Mouse (Mus musculus): ENCODE results near the gene Tmem253.

The Tmem253 gene

DNA sequence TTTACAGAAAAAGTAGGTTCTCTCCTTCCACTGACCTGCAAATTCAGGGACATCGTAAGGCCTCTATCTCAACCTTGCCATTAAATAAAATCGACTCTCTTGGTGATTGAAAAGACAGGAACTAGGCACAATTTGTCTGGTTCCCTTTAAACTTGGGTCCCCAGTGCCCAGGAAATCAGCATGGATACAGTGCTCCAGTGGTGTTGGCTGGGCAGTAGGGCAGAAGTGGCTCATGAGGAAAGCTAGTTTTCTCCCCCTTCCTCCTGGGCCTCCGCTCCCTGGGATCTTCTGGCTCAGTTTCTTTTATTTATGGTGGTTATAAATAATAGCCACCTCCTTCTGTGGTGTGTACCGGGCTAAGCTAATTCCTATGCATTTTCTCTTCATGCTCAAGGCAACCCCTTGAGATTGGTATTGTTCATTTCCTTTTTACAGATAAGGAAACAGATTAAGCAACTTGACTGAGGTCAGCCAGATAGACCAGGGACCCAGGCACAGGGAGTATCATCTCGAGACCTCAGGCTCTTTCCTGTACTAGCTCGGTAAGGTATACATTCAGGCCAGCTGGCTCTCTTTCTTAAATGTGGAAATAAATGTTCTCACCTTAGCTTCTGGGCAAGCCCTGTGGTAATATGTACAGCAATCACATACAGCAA is at the start of gene Tmem253:
Tmem253 (plus strand) TSS at position 214 of the 656 bp plus-strand sequence.
- no peak for DNase-seq (ENCODE audit: low read depth in 1 of 2, low spot score in 2 of 2)

DNA sequence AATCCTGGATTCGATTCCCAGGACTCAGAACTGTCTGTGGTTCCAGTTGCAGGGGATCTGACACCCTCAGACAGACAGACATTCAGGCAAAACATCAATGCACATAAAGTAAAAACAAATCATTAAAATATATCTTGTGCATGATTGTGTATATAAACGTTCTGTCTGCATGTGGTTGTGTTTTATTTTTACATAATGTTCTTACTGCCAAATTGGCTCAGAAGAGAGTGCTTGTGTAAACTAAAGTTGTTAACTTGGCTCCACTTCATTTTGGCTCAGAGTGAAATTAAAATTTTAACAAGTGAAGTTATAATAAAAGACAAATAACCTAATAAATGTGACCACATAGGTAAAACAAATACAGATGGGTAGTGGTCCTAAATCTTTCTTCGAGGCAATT is 48.1 kb upstream of the Tmem253 start:
- DNase-seq (ENCODE audit: low read depth in 1 of 2, low spot score in 2 of 2) = no peak

DNA sequence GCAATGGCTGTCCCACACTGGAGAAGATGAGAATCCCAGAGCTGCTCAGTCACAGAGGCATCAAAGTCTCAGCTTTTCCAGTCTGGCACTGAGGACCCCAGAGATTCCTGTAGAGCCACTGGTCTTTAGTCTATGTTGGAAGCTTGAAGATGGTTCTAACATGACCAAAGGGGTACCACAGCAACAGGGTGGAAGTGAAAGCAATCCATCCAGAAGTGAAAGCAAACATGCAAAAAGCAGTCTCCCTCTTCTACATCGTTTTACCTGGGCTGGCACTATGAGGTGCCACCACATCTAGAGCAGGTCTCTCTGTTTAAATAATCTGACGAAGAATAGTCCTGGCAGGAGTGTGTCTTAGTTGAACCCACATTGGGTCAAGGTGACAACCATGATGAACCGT is 36.2 kb upstream of the Tmem253 start:
- DNase-seq (ENCODE audit: low read depth in 1 of 2, low spot score in 2 of 2) = no peak

DNA sequence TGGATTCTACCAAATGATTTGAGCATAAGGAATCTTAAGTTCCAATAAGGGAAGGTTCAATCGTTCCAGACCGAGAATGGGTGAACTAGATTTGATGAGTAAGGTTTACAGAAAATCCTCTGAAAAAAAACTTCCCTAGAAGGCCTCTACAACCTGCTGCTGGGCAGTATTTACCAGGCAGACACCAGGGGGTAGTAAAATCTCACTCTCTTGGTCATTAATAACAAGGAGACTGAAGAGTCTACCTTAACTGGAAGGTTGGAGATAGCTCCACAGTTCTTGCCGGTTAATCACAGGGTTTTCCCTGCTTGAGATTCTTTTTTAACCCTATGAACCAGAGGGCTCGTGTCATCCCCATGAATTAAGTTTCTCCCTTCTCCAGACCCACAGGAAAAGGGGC is 32.2 kb upstream of the Tmem253 start:
- DNase-seq (ENCODE audit: low read depth in 1 of 2, low spot score in 2 of 2) = no peak

DNA sequence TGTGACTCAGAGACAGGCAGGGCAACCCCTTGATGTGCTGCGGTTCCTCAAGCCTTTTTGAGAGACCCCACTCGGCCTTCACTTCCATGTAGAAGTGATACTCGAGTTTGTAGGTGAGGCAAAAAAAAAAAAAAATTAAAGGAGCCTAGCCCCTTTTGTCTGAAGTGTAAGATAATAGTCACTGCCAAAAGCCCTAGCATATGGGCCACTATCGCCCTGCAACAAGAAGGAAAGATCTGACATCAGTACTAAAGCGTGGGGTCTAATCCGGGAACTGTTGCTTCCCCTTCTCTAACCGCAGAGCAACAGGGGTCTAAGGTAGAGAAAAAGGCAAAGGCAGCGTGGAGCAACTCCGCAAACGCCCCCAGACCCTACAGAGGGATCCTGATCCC is 31.6 kb upstream of the Tmem253 start:
- no peak for DNase-seq (ENCODE audit: low read depth in 1 of 2, low spot score in 2 of 2)

DNA sequence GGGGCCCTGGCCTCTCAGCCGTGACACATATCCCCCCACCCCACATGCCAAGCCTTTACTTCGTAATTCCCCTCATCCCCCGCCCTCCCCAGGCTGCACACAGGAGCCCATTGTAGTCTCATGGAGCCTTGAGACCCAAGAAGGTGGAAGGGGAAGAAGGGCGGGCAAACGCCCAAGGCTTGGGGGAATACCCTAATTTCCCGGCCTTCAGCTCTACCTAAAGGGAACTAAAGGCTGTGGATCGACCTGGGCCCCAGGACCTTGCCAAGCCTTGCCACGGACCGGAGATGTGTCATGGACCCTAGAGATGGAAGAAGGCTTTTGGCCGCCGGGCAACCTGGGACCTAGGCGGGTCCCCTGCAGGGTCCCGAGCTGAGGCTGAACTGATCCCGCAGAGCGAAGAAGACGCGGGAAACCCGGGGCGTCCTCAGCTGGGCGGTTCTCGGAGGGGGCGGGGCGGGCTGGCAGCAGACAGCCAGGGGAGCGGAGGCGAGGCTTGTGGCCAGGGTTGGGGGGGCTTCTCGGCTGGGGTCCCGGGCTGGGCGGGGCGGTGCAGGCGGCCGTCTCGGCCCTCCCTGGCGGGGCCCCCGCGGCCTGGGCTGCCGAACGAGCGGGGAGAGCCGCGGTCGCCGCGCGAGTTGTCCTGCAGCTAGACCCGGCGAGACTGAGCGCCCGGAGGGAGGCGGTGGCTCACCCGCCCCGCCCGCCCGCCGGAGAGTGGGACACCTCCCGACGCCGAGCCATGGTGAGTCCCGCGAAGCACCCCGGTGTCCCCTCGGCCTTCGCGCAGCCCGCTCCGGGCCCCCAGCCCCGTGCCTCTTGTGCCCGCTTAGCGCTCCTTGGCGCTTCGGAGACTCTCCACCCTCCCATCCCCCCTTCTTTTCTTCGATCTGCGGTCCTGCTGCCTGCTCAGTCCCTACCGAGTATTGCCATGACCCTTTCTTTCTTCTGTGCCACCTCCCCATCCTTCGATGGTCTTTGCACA is 30.9 kb upstream of the Tmem253 start, which contains the start of gene Arhgef40:
Arhgef40 (plus strand) TSS at position 473 of the 985 bp plus-strand sequence.
- DNase-seq (ENCODE audit: low read depth in 1 of 2, low spot score in 2 of 2) = no peak

DNA sequence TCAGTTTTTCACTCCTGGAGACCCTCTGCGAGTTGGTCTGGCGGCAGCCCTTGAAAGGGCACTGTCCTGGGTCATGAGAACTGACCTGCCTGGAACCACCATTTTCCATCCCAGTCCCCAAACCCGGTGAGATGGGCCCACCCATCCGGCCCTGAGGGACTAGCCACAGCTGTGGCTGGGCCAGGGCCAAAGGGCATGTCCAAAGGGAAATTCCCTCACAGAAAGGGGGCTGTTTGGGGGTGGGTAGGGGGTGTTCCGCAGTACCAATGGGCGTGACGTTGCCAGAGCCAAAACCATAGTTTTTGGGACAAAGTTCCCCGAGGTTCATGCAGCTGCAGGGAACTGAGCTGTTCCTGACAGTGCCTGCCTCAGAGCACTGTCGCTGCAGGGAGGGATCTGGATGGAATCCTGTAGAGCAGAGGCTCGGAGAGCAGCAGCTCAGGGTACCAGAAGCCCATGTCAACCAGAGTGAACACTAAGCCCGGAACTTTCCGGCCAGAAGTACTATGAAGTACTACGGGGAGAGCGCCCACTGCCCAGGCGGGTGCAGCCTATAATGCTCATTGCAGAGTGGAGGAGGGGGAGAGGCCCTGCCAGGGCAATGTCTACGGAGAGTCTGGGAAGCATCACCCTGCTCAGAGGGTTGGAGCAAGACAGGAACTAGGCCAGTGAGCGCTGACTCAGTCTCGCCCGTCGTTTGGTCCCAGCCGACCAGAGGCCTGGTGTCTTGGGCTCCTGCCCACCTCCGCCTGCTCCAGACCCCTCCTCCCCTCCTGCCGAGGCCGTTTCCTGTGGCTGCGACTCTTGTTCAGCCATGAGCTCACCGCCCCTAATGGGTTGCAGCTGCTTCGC is 29.9 kb upstream of the Tmem253 start:
- no peak for DNase-seq (ENCODE audit: low read depth in 1 of 2, low spot score in 2 of 2)

DNA sequence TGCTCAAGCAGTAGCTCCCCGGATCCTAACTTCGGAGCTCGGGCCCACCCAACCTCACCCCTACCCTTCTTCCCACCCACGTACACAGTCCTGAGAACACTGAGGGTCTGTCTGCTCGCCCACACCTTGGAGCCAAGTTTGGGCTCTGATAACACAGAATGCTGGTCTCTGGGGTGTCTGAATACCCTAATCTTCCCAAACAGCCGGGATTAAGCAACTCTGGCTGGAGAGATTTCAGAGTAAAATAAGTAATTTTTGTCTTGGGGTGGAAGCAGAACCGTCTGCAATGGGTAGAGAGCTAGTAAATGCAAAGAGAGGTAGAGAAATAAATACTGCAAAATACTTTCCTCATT is 29.3 kb upstream of the Tmem253 start:
- no peak for DNase-seq (ENCODE audit: low read depth in 1 of 2, low spot score in 2 of 2)

DNA sequence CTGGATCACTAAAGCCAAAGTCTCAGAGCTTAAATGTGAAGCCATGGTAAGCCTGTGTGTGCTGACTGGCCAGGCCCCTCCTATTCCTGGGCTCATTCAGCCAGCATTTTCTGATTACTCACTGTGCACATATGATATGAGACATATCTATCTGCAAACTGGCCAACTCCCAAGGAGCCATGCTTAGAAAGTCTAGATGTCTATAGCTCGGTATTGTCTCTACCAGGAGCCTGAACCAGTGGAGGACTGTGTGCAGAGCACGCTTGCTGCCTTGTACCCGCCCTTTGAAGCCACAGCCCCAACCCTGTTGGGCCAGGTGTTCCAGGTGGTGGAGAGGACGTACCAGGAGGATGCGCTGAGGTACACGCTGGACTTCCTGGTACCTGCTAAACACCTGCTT is 28.3 kb upstream of the Tmem253 start:
- no peak for DNase-seq (ENCODE audit: low read depth in 1 of 2, low spot score in 2 of 2)

DNA sequence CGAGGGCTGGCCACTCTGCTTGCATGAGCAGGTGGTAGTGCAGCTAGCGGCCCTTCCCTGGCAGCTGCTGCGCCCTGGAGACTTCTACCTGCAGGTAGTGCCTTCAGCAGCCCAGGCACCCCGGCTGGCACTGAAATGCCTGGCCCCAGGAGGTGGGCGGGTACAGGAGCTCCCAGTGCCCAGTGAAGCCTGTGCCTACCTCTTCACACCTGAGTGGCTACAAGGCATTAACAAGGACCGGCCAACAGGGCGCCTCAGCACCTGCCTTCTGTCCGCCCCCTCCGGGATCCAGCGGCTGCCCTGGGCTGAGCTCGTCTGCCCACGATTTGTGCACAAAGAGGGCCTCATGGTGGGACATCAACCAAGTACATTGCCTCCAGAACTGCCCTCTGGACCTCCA is 26.7 kb upstream of the Tmem253 start:
- DNase-seq (ENCODE audit: low read depth in 1 of 2, low spot score in 2 of 2) = no peak

DNA sequence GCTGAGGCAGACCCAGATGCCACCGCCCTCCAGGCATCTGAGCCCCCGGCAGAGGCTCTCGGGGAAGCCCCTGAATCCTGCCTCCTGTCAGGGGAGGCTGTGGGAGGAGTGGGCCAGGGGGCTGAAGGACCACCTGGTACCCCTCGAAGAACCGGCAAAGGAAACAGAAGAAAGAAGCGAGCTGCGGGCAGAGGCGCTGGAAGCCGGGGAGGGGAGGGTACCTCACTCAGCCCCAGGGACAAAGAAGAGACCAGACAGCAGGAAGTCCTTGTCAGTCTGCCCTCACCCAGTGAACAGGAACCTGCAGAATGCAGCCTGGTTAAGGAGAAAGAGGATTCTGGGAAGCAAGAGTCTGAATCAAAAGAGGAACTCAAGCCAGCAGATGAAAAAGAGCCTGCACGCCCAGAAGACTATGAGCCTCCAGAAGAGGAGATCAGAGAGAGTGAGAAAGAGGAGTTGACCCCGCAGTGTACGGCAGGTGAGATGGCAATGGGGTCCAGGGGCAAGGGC is 25.9 kb upstream of the Tmem253 start:
- DNase-seq (ENCODE audit: low read depth in 1 of 2, low spot score in 2 of 2) = no peak

DNA sequence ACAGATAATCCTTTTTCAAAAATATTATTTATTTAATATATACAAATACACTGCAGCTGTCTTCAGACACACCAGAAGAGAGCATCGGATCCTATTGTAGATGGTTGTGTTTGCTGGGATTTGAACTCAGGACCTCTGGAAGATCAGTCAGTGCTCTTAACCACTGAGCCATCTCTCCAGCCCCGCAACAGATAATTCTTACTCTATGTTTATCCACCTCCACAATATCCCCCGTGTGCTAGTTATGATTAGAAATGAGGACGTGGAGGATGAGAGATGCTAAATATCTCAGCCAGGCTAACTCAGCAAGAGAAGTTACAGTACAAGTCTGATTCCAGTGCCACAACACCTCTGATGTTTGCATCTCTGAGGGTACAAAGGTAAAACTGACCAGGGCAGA is 21.0 kb upstream of the Tmem253 start:
- no peak for DNase-seq (ENCODE audit: low read depth in 1 of 2, low spot score in 2 of 2)

DNA sequence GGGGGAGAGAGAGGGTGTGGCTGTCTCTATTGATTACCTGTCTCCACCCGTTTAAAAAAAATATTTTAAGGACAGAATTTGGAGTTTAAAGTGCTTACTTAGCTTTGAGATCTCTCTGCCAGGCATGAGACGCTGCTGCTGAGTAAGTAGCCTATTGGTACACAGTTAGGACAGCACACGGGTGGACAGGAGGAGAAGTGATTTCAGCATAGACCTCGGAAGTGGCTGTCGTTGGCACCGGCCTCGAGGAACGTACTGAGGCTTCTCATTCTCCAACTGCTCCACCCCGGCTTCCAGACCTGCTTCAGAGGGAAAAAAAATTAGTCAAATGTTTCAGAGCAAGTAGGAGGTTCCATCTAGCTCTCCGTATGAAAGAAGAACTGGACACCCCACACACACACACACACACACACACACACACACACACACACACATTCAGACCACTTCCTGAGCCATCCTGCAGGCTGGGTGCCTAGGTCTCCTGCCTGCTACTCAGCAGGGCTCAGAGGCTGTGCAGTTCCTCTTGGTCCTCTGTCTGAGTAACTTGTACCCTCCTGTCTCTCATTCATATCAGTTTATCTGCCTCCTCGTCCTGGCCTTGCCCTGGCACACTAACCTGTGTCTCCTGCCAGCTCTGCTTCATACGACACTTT is 20.1 kb upstream of the Tmem253 start:
- DNase-seq (ENCODE audit: low read depth in 1 of 2, low spot score in 2 of 2) = no peak

DNA sequence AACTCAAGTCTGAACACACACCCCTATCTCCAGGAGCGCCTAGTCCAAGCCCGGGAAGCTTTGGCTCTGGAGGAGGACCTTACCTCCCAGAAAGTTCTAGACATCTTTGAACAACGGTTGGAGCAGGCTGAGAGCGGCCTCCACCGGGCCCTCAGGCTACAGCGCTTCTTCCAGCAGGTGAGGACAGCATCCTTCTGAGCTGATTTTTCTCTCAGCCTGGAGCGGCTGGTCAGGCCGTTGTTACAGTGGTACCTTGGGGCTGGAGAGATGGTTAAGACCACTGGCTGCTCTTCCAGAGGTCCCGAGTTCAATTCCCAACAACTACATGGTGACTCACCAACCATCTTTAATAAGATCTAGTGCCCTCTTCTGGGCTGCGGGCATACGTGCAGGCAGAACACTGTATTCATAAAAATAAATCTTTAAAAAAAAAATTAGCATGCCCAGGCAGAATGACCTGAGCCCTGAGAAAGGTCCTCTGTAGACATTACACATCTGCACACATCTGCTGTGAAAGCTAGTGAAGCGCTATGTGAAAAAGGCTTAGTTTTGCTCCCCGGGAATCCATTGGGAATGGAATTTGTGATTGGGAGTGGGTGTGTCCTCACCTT is 19.1 kb upstream of the Tmem253 start:
- no peak for DNase-seq (ENCODE audit: low read depth in 1 of 2, low spot score in 2 of 2)

DNA sequence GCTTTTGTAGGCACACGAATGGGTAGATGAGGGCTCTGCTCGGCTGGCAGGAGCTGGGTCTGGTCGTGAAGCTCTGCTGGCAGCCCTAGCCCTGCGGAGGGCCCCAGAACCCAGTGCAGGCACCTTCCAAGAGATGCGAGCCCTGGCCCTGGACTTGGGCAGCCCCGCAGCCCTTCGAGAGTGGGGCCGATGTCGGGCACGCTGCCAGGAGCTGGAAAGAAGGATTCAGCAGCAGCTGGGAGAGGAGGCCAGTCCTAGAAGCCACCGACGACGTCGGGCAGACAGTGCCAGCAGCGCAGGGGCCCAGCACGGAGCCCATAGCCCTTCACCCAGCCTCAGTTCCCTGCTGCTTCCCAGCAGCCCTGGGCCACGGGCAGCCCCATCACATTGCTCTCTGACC is 18.6 kb upstream of the Tmem253 start:
- DNase-seq (ENCODE audit: low read depth in 1 of 2, low spot score in 2 of 2) = no peak

DNA sequence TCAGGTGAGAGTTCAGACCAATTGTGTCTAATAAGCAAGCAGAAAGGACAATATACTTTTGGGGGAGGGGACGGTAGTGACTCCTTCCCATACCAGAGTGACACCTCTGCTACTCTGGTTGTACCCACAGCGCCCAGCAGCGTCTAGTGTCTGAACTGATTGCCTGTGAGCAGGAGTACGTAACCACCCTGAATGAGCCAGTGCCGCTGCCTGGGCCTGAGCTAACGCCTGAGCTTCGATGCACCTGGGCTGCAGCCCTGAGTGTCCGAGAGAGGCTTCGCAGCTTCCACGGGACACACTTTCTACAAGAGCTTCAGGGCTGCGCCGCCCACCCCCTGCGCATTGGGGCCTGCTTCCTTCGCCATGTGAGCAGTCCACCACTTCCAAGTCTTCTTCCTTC is 18.0 kb upstream of the Tmem253 start:
- DNase-seq (ENCODE audit: low read depth in 1 of 2, low spot score in 2 of 2) = no peak

DNA sequence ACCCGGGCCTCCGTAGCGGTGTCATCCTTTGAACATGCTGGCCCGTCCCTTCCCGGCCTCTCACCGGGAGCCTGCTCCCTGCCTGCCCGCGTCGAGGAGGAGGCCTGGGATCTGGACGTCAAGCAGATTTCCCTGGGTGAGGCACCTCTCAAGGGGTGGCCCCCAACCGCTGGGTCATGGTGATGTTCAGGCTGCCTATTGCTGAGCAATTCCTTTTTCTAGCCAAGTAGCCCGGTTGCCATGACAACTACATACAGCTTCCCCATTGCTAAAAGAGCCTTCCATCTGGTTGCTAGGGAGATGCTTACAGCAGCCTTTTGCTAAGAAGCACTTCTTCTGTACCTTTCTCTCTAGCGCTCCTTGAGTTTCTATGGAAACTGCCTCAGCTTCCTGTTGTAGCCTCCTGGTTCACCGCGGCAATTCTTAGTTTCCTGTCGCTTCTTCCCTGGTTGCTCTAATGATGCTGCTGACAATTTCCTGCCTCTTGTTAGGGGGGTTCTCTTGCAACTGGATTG is 11.4 kb upstream of the Tmem253 start:
- DNase-seq (ENCODE audit: low read depth in 1 of 2, low spot score in 2 of 2) = no peak

DNA sequence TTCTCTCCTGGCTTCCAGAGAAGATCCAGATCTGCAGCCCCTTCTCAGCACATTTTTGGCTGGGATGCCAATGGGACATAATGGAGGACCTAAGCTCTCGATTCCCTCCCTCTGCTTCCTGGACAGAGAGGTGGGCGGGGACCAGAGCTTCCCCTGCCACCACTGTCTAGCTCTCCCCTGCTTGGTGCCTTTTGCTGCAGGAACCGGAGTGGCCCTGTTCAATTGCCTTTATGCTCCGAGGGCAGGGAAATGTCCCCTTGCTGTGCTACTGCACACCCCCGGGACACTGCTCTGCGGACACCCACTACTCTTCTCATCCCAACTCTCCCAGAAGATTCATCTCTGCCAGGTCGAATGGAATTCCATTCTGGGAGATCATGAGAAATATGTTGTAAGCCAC is 10.3 kb upstream of the Tmem253 start:
- DNase-seq (ENCODE audit: low read depth in 1 of 2, low spot score in 2 of 2) = no peak

DNA sequence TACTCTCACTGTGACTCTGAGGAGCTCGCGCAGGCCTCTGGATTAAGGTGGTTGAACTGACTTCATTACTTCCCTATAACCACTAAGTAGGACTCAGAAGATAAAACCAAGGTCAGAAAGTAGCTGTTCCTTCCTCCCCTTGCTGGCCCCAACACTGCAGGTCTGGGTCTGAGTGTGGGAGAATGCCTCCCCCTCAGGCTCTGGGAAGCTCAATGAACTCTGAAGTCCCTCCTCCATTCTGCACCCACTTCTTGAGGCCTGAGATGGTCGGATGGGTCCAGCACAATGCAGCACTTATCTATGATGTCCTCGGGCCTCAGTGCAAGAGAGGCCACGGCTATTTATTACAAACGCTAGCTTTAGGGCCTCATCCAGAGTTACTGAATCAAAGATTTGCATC is 9.8 kb upstream of the Tmem253 start:
- no peak for DNase-seq (ENCODE audit: low read depth in 1 of 2, low spot score in 2 of 2)

DNA sequence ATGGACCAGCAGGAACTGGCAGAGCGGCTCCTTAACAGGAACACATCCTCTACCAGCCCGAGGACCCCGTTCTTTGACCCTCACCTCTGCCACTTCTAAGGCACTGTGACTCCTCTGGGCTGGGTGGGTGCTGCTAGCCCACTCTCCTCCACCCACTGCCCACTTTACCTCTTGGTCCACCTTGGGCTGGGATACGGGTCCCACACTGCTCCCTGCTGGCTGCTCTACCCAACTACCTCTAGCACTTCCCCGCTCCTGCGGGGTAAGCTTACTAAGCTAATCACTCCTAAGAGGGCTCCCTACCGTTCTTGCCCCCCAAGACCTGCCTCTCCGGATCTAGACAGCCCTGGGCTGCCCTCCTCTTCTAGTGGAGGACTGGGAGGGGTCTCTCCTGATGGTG is 9.2 kb upstream of the Tmem253 start:
- no peak for DNase-seq (ENCODE audit: low read depth in 1 of 2, low spot score in 2 of 2)
